Mouse (Mus musculus) C2C12 (cell line): ENCODE results near the gene Nt5c2. TPM values are rescaled to one million over a fixed set of nuclear protein-coding genes. Genes with fewer than 3 reads are reported as not detected.

Source experiments
- H3K27me3 ChIP-seq: one replicate; pipeline ENCODE4 v1.6.1; 2011; ENCODE audit not compliant: control insufficient read depth, insufficient read depth, insufficient read length
- H3K36me3 ChIP-seq: one replicate; pipeline ENCODE4 v1.6.1; 2011; ENCODE audit not compliant: control insufficient read depth, insufficient read depth
- H3K4me3 ChIP-seq: one replicate; pipeline ENCODE4 v1.5.1; 2011; ENCODE audit warnings: mild to moderate bottlenecking, control low read depth; ENCODE audit not compliant: poor library complexity, insufficient read depth, severe bottlenecking
- H3K79me2 ChIP-seq: one replicate; pipeline ENCODE4 v1.6.1; 2011; ENCODE audit not compliant: control insufficient read depth, insufficient read depth
- H3K79me3 ChIP-seq: one replicate; pipeline ENCODE4 v1.6.1; 2011; ENCODE audit warnings: low read depth, control low read depth
- H3ac ChIP-seq: one replicate; pipeline ENCODE3; 2011; ENCODE audit warnings: low read depth; ENCODE audit not compliant: control insufficient read depth, insufficient read length
- CEBPB ChIP-seq: IDR thresholded peaks from one replicate; pipeline ENCODE4 v1.6.1; 2011; ENCODE audit warnings: low read depth, mild to moderate bottlenecking, control low read depth, moderate library complexity
- CTCF ChIP-seq: IDR thresholded peaks from one replicate; pipeline ENCODE4 v1.5.1; 2011; ENCODE audit not compliant: control insufficient read depth, insufficient read depth, insufficient read length
- FOSL1 ChIP-seq: IDR thresholded peaks from one replicate; pipeline ENCODE4 v1.8.0; 2011; ENCODE audit warnings: mild to moderate bottlenecking, low read length; ENCODE audit not compliant: poor library complexity, insufficient read depth, severe bottlenecking
- MAX ChIP-seq: IDR thresholded peaks from one replicate; pipeline ENCODE4 v1.6.1; 2011; ENCODE audit warnings: mild to moderate bottlenecking, control low read depth
- MYOD1 ChIP-seq: IDR thresholded peaks from one replicate; pipeline ENCODE4 v1.6.1; 2011; ENCODE audit warnings: low read depth; ENCODE audit not compliant: control insufficient read depth, insufficient read length
- MYOG ChIP-seq: IDR thresholded peaks from one replicate; pipeline ENCODE4 v1.6.1; 2011; ENCODE audit not compliant: control insufficient read depth, insufficient read length; ENCODE audit errors: extremely low read depth
- USF1 ChIP-seq: IDR thresholded peaks from one replicate; pipeline ENCODE4 v1.6.1; 2011; ENCODE audit warnings: low read depth, mild to moderate bottlenecking, control low read depth, moderate library complexity
- polyA plus RNA-seq: library from polyadenylated mRNA; unstranded; fragments of >200 nt; fragmentation: generic; extraction: Trizol; gene quantifications from one replicate; pipeline ENCODE4 v1.2.1, GENCODE M21; 2012; ENCODE audit warnings: missing spikeins

Nt5c2 gene
- polyA plus RNA-seq, 1 experiment, result 18.2 TPM

DNA sequence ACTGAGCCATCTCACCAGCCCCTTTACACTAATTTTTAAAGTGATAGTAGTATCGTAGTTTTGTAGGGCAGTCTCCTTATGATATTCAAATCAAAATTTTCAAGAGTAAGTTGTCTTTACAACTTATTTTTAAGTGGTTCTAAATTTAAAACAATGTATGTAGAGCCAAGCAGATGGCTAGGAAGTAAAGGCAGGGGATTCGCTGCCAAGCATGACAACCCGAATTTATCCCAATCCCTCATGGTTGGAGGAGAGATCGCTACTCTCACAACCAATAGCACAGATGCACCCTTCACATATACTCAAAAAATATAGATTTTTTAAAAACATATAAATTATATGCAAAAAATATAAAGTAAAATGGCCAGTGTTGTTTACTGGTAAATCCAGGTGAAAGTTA is 59.3 kb downstream of the Nt5c2 start:
- peaks cover 12% of the 10 kb centered on the region for H3K36me3 ChIP-seq
- no peak overlapping the region for H3ac ChIP-seq
- peaks cover 98% of the 10 kb centered on the region for H3K79me2 ChIP-seq
- no peak overlapping the region for H3K4me3 ChIP-seq
- H3K27me3 ChIP-seq, result no peaks in the 10 kb centered on the region
- TF ChIP-seq FOSL1 (no peak), MAX (no peak), USF1 (no peak), MYOD1 (no peak), MYOG (no peak), CTCF (no peak), CEBPB (no peak)
- peaks cover 59% of the 10 kb centered on the region for H3K79me3 ChIP-seq

DNA sequence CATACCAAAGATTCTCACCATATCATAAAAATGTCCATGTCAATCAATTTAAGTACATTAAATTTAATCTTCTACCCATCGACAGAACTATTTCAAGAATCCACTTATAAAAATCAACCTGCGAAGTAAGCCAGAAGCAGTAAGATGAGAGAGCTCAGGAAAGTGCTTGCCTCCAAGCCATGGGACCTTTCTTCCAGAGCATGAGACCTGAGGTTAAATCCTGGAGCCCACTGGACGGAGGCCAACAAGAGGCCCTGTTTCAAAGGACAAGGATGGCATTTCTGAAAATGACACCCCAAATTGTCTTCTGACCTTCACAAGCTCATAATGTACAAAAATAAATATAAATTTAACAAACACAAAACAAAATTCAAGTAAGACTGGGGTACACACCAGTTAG is 61.4 kb downstream of the Nt5c2 start:
- no peak for TF ChIP-seq CTCF
- no peak for TF ChIP-seq CEBPB
- TF ChIP-seq USF1, result no peak
- no peak for TF ChIP-seq MAX
- TF ChIP-seq MYOD1, result no peak
- no peak for TF ChIP-seq MYOG
- no peak for TF ChIP-seq FOSL1
- H3K79me2 ChIP-seq, result peaks cover 84% of the 10 kb centered on the region
- no peak overlapping the region for H3ac ChIP-seq
- no peak overlapping the region for H3K4me3 ChIP-seq
- peaks cover 45% of the 10 kb centered on the region for H3K79me3 ChIP-seq
- H3K27me3 ChIP-seq, result no peaks in the 10 kb centered on the region
- H3K36me3 ChIP-seq, result peaks cover 28% of the 10 kb centered on the region

DNA sequence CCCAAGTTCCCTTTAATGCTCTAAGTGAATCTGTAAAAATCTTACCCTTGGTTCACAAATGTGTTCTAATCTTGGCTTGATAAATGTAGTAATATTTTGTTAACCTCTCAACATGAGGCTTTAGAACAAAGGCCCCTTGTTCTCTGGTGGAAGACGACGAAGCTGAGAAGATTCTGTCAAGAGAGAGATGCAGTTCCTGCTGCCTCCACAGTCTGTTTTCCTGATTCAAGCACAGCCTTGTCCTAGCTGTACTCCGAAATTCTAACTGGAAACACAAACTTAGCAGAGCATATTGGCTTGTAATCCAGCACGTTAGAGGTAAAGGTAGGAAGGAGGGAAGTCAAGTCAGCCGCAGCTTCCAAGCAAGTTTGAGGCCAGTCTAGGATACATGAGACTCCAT is 62.0 kb downstream of the Nt5c2 start:
- Histone ChIP-seq H3K36me3 (peaks cover 28% of the 10 kb centered on the region), H3K79me2 (peaks cover 80% of the 10 kb centered on the region), H3K4me3 (no peak overlapping the region), H3ac (no peak overlapping the region), H3K79me3 (peaks cover 46% of the 10 kb centered on the region), H3K27me3 (no peaks in the 10 kb centered on the region)
- TF ChIP-seq CEBPB (no peak), USF1 (no peak), CTCF (no peak), MYOG (no peak), MAX (no peak), FOSL1 (no peak), MYOD1 (no peak)

DNA sequence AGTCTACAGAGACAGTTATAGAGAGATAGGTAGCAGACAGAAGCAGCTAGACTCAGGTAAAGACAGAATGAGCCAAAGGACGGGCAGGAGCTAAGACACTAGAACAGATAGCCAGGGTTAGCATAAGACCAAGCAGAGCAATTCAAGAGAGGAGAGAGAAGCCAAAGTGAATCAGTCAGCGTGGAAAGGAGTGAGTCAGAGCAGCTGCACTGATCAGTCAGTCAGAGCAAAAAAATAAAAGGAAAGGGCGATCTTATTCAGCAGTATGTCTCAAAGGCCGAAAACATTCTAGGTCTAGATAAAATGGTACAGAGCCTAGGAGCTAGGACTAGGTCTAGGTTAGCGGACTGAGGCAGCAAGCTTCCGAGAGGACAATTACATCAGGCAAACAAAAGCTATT is 70.6 kb downstream of the Nt5c2 start:
- no peak overlapping the region for H3ac ChIP-seq
- H3K36me3 ChIP-seq, result peaks cover 21% of the 10 kb centered on the region
- no peak overlapping the region for H3K4me3 ChIP-seq
- H3K27me3 ChIP-seq, result no peaks in the 10 kb centered on the region
- peaks cover 17% of the 10 kb centered on the region for H3K79me3 ChIP-seq
- H3K79me2 ChIP-seq, result peaks cover 71% of the 10 kb centered on the region
- TF ChIP-seq MAX (no peak), CTCF (no peak), MYOD1 (peak; percentile 98), USF1 (no peak), FOSL1 (peak; percentile 65), CEBPB (no peak), MYOG (no peak)

DNA sequence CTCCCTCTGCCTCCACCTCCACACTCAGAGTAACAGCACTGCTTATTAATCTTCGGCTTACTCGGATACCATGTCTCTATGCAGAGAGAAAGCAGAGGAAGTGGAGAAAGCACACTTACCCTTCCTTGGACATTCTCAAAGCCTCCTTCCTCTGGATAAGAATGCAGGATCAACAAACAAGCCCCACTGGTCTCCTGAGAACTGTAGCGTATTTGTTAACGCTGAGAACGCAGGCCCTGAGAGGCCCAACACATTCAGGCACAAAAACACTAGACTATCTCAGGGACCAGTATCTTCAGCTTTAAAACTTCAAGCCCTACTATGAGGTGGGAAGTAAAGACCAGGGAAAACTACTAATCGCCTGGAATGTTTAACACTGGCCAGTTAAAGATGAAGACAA is 77.8 kb downstream of the Nt5c2 start:
- Histone ChIP-seq H3K27me3 (no peaks in the 10 kb centered on the region), H3K79me2 (peaks cover 65% of the 10 kb centered on the region), H3ac (no peak overlapping the region), H3K36me3 (peaks cover 23% of the 10 kb centered on the region), H3K79me3 (peaks cover 17% of the 10 kb centered on the region), H3K4me3 (no peak overlapping the region)
- TF ChIP-seq CTCF (no peak), USF1 (no peak), CEBPB (no peak), MYOG (no peak), MYOD1 (no peak), MAX (no peak), FOSL1 (no peak)

DNA sequence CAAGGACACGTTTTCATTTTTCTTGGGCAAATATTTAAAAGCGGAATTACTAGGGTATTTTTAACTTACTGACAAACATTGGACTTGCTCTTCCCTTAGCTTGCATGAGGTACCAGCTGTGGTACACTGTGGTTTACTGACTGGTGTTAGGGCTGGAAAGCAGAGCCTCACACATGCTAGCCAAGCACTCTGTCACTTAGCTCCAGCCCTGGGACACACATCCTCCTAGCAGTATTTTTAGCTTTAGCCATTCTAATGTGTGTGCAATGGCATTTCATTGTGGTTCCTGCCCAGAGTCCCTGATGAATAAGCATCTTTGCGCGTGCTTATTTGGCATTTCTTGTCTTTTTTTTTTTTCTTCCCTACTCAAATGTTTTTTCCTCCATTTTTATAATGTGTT is 80.9 kb downstream of the Nt5c2 start:
- Histone ChIP-seq H3K4me3 (no peak overlapping the region), H3K36me3 (peaks cover 9% of the 10 kb centered on the region), H3K79me2 (peaks cover 55% of the 10 kb centered on the region), H3ac (no peak overlapping the region), H3K27me3 (no peaks in the 10 kb centered on the region), H3K79me3 (peaks cover 11% of the 10 kb centered on the region)
- TF ChIP-seq USF1, result no peak
- TF ChIP-seq CTCF, result no peak
- no peak for TF ChIP-seq FOSL1
- TF ChIP-seq CEBPB, result no peak
